Mouse (Mus musculus) cerebellum, adult 18-20 months (tissue): Measurements from ENCODE around the gene Cd276.
A peak's percentile ranks its signal among the peaks of the same experiment; 100 is the strongest.

Source experiments
- DNase-seq, 2 experiments: peaks; one replicate each; pipeline ENCODE4 v3.0.0; 2021

Cd276 gene

DNA sequence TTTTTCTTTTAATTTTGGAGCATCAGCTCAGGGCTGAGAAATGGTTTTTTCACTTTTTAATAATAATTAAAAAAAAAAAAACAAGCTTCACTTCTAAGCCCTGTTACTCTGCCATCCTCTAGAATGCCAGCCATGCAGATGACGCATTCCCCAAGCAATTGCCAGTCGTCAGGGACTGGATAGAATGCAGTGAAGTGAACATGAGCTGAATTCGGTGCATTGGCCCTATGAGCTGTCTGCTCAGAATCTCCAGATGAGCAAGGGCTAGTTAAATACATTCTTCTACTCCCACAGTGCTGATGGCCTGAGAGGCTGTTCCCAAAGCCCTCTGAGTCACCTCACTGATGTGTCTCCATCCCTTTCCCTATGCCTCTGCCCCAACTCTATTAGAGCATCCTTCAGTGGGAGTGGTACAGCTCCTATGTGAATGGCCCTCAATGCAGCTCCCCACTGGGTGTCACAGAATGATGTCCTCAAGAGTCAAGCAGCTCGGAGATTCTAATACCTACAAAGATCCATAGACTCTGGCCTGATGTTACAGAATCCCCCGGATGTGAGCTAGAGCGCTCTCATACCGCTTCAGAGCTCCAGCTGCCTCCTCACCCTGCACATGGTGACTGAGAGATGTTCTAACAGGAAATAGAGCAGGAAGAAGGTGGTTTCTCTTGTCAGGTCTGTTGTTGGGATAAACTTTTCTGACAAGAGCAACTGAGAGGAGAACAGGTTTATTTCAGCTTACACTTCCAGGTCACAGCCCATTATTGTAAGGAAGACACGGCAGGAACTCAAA is 47.8 kb downstream of the Cd276 start:
- DNase-seq: no peak

DNA sequence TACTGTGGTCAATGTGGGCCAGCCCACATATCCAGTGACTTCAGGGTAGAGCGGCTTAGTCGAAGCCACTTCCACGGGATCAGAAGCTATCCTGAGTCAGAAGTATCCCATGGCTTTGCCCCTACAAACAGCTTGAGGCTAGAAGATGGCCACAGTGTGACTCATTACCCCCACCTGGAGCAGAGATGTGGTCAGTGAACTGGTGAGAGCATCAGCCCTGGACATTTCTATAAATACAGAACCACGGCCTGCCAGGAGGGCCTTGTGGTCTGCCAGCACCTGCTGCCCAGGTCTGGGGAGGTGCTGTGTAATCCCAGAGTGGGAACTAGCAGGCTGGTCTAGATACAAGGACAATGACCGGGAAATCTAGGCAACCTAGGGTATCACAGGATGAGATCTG is 54.3 kb downstream of the Cd276 start:
- peak; percentile 49 to 63 for DNase-seq

DNA sequence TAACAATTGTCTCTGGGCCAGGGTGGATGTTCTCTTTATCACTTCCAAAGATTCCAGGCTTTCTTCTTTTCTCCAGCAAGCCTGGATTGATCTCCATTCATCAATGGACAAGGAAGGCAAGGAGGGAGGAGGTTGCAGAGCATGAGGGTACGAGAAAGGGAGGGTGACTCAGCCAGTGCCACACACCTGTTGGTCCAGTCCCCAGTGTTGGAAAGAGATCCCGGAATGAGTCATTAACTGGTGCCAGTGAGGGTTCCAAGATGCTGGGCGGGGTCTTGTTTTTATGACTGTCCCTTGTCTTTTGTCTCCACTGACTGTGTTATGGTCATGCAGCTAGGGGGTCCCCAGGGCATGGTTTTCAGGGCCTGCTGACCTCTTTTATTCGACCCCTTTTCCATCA is 57.3 kb downstream of the Cd276 start:
- peak; percentile 52 to 67 for DNase-seq

DNA sequence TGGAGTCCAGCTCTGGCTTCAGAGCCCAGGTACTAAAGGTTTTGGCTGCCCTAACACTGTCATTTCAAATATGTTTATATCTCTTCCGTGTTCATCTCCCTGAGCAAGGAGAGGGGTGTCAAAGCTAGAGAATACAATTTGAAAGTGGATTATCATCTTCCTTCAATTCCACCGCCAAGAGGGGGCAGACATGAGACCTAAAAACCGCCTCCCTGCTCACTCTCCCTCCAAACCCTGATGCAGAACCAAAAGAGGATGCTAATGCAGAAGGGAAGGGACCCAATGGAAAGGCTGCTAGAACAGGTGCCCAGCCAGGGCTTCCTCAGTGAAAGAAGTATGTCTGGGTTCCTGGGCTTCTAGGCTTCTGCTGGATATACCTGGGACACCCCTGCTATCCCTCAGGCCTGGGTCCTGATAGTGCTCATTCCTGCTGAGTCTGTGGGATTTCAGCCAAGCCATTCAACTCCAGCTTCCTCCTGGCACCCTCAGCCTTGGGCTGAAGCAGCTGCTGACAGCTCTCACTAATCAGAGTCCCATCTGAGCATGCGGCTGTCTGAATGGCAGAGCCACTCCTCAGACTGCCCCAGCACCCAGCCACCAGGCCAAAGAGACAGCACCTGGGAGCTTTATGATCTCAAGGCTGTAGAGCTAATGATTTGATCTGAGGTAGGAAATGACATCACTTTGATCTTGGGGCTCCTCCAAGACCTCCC is 58.6 kb downstream of the Cd276 start:
- DNase-seq: peak; percentile 60

DNA sequence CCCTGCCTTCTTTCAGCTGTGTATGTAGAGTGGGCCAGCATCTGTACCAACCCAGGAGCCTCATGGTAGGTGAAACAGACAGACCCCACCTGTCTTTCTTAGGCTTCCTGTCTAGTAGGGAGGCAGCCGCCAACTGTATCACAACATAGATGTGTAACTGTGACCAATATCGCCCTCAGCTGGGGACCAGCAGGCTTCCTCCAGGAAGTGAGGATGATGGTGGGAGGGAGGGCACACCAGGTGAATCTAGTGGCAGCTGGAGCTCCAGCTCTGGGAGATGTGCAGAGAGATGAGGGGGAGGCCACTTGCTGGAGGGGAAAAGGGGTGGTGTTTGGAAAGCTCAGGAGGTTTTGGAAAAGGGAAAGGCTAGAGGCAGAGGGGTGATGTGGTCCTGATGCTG is 60.2 kb downstream of the Cd276 start:
- DNase-seq: no peak

DNA sequence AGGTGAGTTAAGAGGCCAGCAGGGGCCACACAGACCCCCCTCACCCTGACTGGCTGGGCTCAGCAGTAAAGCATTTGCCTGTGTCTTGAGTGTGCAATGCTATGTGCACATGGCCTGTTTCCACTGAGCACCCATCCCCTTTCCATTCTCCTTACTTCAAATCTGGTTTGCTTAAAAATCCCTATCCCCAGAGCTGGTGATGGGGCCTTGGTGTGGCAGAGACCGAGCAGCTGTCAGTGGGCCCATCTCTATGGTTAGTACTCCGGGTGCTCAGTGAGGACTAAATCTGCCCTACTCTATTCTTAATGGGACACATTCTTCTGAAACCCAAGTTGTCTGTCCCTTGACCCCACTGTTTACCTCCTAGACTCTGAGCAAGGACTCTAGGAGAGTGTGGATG is 64.8 kb downstream of the Cd276 start:
- DNase-seq: no peak

DNA sequence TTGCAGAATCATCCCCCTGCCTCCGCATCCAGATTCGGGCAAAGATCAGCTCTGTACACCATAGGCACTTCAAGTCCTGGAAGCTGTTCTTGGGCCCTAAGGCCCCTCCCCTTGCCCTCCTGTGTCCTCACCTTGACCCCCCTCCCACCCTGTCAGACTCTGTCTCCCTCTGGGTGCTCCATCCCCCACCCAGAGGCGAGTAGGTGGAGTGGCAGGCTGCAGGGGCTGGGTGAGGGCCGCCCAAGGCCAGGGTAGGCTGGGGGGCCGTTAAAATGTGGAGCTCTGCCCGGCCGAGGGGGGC is 65.4 kb downstream of the Cd276 start:
- no peak for DNase-seq

DNA sequence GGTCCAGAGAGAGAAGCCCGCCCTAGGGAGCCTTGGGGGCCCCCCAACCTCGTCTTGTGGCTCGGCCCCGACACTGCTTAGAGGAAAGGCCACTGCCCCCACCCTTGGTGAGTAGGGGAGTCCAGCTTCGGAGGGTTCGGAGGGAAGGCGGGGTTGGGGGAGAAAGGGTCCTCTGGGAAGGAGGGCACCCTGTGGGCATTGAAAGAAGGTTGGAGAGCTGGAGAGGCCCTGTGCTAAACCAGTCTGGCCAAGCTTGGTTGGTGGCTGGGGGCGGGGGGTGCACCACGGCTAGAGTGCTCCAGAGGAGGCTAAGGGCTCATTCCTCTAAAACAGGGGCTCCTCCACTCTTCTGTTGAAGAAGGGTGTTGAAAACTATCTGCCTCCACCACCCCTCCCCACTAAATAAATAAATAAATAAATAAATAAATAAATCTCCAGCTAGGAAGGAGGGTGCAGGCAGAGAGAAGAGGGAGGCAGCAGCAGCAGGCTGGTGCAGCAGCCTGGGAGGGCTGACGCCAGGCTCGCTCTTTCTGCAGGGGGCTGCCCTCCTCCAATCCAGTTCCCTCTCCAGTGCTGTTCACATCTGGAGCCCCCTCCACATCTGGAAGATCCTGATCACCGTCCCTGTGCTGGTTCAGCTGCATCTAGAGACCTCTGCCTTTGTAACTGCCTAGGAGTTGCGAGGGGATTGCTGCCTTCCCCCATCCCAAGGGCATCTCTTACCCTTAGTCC is 65.9 kb downstream of the Cd276 start:
- peak; percentile 45 to 55 for DNase-seq

DNA sequence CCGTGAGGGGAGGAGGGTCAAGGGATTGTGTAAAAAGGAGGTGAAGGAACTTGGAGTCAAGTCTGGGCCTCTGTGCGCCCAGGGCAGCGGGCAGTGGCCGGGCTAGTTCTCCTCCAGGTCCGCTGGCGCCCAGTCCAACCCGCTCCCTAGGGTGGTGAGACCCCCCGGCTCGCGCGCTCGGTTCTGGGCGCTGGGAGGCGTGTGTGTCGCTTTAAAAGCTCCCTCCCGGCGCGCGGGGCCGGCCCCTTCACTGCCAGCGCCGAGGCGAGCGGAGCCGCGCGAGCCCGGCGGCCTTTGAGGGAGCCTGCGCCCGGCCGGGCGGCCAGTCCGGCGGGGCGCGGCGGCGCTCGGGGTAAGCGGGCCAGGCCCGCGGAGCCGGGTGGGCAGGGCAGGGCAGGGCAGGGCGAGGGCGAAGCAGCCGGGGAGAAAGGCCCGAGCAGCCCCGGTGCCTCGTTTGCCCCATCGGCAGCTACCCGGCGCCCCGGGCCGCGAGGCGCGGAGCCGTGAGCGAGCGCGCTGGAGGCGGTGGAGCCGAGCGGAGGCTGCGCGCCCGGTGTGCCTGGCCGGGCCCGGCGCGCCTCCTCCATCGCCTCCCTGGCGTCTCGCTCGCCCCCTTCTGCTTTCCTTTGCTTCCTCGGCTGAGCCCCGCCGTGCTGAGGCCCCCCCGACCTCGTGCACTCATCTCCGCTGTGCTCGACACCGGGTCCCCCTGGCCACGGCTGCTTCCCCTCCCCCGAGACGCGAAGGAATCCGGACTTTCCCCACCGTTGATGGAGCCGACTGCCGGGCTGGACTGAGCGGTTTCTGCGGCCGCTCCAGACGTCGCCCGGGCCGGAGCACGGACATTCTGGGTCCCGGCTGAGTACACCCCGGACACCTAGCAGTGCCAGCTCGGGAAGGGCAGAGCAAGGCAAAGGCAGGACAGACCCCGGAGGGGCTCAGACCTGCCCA is 67.1 kb downstream of the Cd276 start, which contains the start of gene Insyn1:
TSS of gene Insyn1 (plus strand) at position 753 of the 951 bp plus-strand sequence.
- peak; percentile 58 to 82 for DNase-seq

DNA sequence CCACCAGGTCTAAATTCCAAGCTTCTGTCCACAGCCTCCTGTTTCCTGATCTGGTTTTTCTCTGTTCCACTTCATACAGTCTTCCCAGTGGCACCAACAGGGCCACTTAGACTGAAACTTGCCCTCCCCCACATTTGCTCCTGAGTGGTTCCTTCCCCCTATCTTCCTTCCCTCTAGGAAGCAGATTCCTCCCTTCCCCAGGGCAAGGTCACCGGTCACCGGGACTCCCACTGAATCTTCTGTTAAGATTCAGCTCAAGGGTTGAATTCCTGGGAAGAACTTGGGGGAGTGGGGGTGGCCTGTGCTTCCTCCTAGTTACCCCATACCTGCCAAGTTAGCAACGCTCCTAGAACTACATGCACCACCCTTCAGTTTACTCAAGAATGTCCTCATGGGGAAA is 68.2 kb downstream of the Cd276 start:
- no peak for DNase-seq
